Mouse (Mus musculus): ENCODE data around the gene Ugt1a10. TPM values are rescaled to one million over a fixed set of nuclear protein-coding genes. Genes with fewer than 3 reads are reported as not detected.

Ugt1a10 gene
- polyA plus RNA-seq, 1 experiment from 2014 or later, result not detected

DNA sequence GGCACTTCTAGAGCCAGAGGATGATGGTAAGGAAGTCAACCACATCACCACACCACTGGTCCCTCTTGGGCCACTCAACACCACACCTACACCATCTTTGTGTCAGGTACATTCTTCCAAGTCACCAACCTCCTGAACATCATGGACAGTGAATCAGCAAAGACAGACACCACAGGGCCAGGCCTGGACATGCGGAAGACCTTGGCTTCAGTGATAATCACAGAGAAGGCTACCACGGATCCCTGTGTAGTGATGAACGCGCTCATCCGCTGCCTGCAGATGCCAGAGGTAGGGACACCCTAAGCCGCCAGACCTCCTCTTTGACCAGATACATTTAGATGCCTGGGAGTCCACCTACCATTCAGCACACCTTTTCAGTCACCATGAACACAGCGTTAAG, 172.9 kb downstream of the Ugt1a10 start:
- DNase-seq (ENCODE audit: low spot score) (no peak), ATAC-seq (ENCODE audit: low FRiP score) (no peak)
- Histone ChIP-seq H3K9me3 (ENCODE audit: control insufficient read depth, low read length) (peaks cover 79% of the 10 kb centered on the region), H3K27ac (no peak overlapping the region), H3K9ac (no peak overlapping the region), H3K4me2 (replicated peaks) (no peak overlapping the region), H3K27me3 (ENCODE audit: control insufficient read depth, insufficient read depth, low read length) (no peaks in the 10 kb centered on the region), H3K4me3 (replicated peaks; ENCODE audit: low read length) (no peak overlapping the region), H3K4me1 (replicated peaks; ENCODE audit: control insufficient read depth, insufficient read depth, low read length) (no peaks in the 10 kb centered on the region), H3K36me3 (replicated peaks; ENCODE audit: control insufficient read depth, insufficient read depth) (no peaks in the 10 kb centered on the region)
- WGBS, result 69% methylated on average over 7 of the region's 7 CpGs

DNA sequence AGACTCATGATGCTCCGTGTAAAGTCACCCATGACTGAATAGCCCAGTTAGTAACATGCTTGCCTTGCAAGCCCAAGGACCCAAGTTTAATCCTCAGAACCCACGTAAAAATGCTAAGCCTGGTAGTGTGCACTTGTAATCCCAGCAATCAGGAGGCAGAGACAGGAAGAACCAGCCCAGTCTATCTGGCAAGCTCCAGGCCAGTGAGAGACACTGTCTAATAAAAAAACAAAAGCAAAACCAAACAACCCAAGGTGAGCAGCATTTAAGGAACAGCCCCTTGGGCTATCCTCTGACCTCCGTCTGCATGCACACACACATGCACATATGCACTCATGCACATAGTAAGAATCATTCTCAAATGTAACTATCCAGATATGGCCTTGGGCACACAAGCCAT, 174.4 kb downstream of the Ugt1a10 start:
- Histone ChIP-seq H3K9ac (no peak overlapping the region), H3K36me3 (replicated peaks; ENCODE audit: control insufficient read depth, insufficient read depth) (no peaks in the 10 kb centered on the region), H3K4me3 (replicated peaks; ENCODE audit: low read length) (no peak overlapping the region), H3K27me3 (ENCODE audit: control insufficient read depth, insufficient read depth, low read length) (no peaks in the 10 kb centered on the region), H3K27ac (no peak overlapping the region), H3K9me3 (ENCODE audit: control insufficient read depth, low read length) (peaks cover 94% of the 10 kb centered on the region), H3K4me2 (replicated peaks) (no peak overlapping the region), H3K4me1 (replicated peaks; ENCODE audit: control insufficient read depth, insufficient read depth, low read length) (no peaks in the 10 kb centered on the region)
- WGBS, result 83% methylated on average over 3 of the region's 3 CpGs
- DNase-seq (ENCODE audit: low spot score) (no peak), ATAC-seq (ENCODE audit: low FRiP score) (no peak)

DNA sequence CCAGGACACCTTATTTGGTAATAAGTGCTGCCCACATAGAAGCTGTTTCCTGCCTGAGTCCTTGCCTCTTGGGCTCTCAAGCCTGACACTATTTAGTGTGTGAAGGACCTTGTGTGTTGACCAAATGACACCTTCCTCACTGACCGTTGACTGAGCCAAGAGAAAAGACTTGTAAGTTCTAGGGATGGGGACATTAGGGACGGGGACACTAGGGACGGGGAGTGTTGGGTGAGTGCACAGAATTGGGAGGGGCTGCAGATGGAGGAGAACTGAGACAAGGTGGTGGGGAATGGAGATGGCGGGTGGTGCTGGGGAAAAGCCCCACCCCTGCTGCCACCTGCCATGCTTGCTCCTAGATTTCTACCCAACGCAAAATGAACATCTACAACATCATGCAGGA, 174.8 kb downstream of the Ugt1a10 start:
- H3K36me3 ChIP-seq (replicated peaks; ENCODE audit: control insufficient read depth, insufficient read depth), result no peaks in the 10 kb centered on the region
- H3K4me2 ChIP-seq (replicated peaks), result no peak overlapping the region
- 87% methylated on average over 5 of the region's 5 CpGs for WGBS
- DNase-seq (ENCODE audit: low spot score) (no peak), ATAC-seq (ENCODE audit: low FRiP score) (no peak)
- H3K27ac ChIP-seq, result no peak overlapping the region
- no peak overlapping the region for H3K9ac ChIP-seq
- H3K4me1 ChIP-seq (replicated peaks; ENCODE audit: control insufficient read depth, insufficient read depth, low read length), result no peaks in the 10 kb centered on the region
- peaks cover 98% of the 10 kb centered on the region for H3K9me3 ChIP-seq (ENCODE audit: control insufficient read depth, low read length)
- H3K4me3 ChIP-seq (replicated peaks; ENCODE audit: low read length), result no peak overlapping the region
- H3K27me3 ChIP-seq (ENCODE audit: control insufficient read depth, insufficient read depth, low read length), result no peaks in the 10 kb centered on the region

DNA sequence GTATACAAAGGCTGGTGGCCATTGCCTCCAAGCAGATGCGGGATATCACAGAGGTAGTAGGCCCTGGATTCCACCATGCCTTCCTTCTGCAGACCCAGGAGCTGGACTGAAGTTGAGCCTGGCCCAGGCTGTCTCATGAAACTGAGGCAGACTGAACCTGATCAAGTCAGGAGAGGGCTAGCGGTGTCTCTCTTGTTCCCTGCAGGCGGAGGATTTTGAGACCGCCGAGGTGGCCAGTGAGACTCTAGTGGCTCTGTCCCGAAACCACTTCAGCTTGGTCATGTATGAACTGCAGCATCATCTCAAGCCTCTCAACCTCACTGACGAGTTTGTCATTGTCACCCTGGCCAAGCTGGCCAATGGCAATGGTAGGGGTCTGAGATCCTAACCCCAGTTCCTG, 175.2 kb downstream of the Ugt1a10 start:
- H3K4me3 ChIP-seq (replicated peaks; ENCODE audit: low read length), result no peak overlapping the region
- 70% methylated on average over 7 of the region's 7 CpGs for WGBS
- DNase-seq (ENCODE audit: low spot score), result no peak
- no peak overlapping the region for H3K9ac ChIP-seq
- no peaks in the 10 kb centered on the region for H3K4me1 ChIP-seq (replicated peaks; ENCODE audit: control insufficient read depth, insufficient read depth, low read length)
- H3K27ac ChIP-seq, result no peak overlapping the region
- H3K36me3 ChIP-seq (replicated peaks; ENCODE audit: control insufficient read depth, insufficient read depth), result no peaks in the 10 kb centered on the region
- H3K27me3 ChIP-seq (ENCODE audit: control insufficient read depth, insufficient read depth, low read length), result no peaks in the 10 kb centered on the region
- no peak for ATAC-seq (ENCODE audit: low FRiP score)
- peaks cover 100% of the 10 kb centered on the region for H3K9me3 ChIP-seq (ENCODE audit: control insufficient read depth, low read length)
- H3K4me2 ChIP-seq (replicated peaks), result no peak overlapping the region

DNA sequence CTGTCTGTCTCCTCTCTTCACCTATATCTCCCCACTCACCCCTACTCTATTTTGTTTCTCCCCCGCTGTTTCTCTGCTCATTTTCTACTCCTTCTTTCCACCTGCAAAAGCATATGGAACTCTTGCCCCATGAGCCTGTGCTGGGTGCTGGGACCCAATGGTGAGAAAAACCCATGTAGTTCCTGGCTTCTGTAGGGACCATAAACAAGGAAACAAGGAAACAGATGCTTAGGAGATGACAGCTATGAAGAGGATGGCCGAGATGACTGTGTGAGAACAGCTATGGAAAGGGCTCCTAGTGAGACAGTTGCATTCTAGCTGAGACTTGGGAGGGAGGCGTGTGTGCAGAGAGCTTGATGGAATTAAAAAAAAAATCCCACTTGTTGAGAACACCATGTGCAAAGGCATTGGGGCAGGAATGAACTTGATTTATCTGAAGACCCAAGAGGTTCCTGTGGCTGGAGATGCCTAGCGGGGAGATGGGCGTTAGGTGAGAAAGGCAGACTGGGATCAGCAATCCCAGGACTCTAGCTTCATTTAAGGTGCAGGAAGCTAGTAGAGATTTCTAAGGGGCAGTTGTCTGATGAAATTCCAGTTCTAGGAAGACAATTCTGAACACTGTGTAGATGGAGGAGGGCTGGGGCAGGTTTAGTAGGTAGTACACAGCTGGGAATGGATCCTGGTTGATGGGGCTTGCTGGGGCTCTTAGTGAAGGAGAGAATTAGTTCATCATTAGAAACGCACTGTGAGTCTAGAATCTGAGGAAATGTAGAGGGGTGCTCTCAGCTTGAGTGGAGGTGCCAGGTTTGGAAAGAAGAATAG, 176.0 kb downstream of the Ugt1a10 start:
- no peak overlapping the region for H3K27ac ChIP-seq
- DNase-seq (ENCODE audit: low spot score), result no peak
- no peak overlapping the region for H3K9ac ChIP-seq
- 78% methylated on average over 6 of the region's 6 CpGs for WGBS
- no peaks in the 10 kb centered on the region for H3K27me3 ChIP-seq (ENCODE audit: control insufficient read depth, insufficient read depth, low read length)
- ATAC-seq (ENCODE audit: low FRiP score), result no peak
- H3K4me2 ChIP-seq (replicated peaks), result no peak overlapping the region
- no peak overlapping the region for H3K4me3 ChIP-seq (replicated peaks; ENCODE audit: low read length)
- H3K4me1 ChIP-seq (replicated peaks; ENCODE audit: control insufficient read depth, insufficient read depth, low read length), result no peaks in the 10 kb centered on the region
- H3K9me3 ChIP-seq (ENCODE audit: control insufficient read depth, low read length), result peaks cover 100% of the 10 kb centered on the region
- no peaks in the 10 kb centered on the region for H3K36me3 ChIP-seq (replicated peaks; ENCODE audit: control insufficient read depth, insufficient read depth)

DNA sequence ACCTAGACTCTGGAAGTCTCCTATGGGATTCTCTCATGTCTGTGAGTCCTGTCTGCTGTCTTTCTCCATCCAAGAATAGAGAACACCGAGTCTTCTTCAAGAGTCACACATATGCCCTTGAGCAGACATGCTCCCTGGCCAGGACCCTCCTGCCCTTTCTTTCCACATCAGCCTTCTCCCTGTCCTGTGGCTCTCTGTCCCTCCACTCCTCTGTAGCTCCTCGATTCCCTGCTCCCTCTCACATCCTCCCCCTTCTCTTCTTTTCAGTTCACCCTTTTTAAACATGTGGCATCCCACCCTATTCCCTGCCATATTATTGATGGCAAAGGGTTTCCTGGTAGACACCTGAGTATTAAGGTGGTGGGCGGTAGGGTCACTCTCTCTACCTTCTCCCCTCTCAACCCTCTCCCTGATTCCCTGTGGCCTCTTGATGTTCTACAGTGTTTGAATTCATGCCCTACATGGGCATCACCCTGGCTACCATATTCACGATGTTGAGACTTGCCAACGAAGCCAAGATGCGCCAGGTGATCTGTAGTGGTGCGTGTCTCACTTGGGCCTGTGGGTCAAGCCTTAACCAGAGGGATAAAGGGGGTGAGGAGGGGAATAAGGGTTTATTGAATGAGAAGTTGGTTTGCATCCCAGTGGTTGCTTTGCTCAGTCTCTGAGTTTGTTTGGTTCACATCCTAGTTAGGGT, 176.8 kb downstream of the Ugt1a10 start:
- Histone ChIP-seq H3K9me3 (ENCODE audit: control insufficient read depth, low read length) (peaks cover 99% of the 10 kb centered on the region), H3K9ac (no peak overlapping the region), H3K27ac (no peak overlapping the region), H3K27me3 (ENCODE audit: control insufficient read depth, insufficient read depth, low read length) (no peaks in the 10 kb centered on the region), H3K4me1 (replicated peaks; ENCODE audit: control insufficient read depth, insufficient read depth, low read length) (no peaks in the 10 kb centered on the region), H3K4me2 (replicated peaks) (no peak overlapping the region), H3K36me3 (replicated peaks; ENCODE audit: control insufficient read depth, insufficient read depth) (no peaks in the 10 kb centered on the region), H3K4me3 (replicated peaks; ENCODE audit: low read length) (no peak overlapping the region)
- DNase-seq (ENCODE audit: low spot score) (no peak), ATAC-seq (ENCODE audit: low FRiP score) (no peak)
- WGBS, result 69% methylated on average over 7 of the region's 7 CpGs

DNA sequence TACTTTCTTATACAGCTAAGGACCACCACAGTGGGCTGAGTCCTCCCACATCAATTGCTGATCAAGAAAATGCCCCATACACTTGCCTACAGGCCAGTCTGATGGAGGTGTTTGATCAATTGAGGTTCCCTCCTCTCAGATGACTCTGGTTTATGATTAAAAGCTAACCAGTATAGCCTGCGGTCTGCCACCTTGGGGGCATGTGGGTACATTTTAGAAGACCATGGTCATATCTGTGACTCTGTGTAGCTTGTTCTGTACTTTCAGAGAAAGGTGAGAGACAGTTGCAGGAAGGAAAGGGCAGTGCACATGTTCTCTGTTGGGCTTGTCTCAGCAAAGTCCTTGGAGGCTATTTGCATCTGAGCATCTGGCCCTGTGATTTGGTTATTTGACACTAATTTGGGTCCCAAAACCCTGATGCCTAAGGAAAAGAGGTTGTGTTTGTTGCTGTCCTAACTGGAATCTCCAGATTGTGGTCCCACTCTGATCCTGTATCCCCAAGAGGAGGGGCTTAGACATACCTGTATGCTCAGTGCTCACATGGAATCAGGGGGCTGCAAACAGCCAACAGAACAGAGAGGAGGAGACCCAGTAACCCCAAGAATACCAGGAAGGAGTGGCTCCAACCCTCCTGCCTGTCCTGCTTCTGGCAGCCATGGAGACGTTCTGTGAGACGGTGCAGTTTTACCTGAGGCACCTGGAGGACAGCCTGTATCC, 177.6 kb downstream of the Ugt1a10 start:
- no peaks in the 10 kb centered on the region for H3K27me3 ChIP-seq (ENCODE audit: control insufficient read depth, insufficient read depth, low read length)
- no peak overlapping the region for H3K27ac ChIP-seq
- H3K9me3 ChIP-seq (ENCODE audit: control insufficient read depth, low read length), result peaks cover 99% of the 10 kb centered on the region
- no peak overlapping the region for H3K4me2 ChIP-seq (replicated peaks)
- ATAC-seq (ENCODE audit: low FRiP score), result no peak
- H3K4me1 ChIP-seq (replicated peaks; ENCODE audit: control insufficient read depth, insufficient read depth, low read length), result no peaks in the 10 kb centered on the region
- no peak overlapping the region for H3K4me3 ChIP-seq (replicated peaks; ENCODE audit: low read length)
- no peak overlapping the region for H3K9ac ChIP-seq
- no peak for DNase-seq (ENCODE audit: low spot score)
- WGBS, result 54% methylated on average over 3 of the region's 3 CpGs
- H3K36me3 ChIP-seq (replicated peaks; ENCODE audit: control insufficient read depth, insufficient read depth), result no peaks in the 10 kb centered on the region

DNA sequence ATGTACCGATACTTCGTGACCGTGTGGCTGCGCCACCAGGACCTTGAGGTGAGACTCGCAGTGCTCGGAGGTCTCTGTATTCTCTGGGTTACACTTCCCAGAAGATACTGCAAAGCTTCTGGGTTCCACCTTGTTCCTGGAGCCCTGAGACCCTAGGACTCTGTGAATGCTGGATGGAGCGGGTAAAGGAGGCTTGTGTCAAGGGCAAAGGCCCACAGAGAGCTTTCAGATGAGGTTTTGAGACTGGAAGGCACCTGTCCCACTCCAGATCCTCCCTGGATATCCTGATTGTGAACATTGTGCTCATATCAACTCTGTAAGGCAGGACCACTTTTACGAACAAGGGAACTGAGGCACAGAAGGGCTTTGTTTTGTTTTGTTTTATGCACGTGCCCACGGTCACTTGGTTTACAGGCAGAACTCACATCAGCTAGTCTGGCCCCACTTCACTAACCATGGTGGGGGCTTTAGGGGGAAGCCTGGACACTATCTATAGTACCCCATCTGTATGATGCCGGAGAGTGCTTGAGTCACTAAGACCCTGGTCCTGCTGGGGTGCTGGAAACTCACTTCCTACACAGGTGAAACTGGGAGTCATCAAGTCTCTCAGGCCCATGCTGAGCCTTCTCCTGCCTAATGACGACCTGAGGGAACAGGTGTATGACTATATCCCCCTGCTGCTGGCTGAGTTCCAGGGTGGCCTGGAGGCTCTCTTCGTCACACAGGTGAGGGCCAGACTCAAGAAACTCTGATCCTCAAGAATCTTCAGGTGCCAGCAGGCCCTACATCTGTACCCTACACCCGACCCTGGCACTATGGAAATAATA, 178.4 kb downstream of the Ugt1a10 start:
- Histone ChIP-seq H3K4me3 (replicated peaks; ENCODE audit: low read length) (no peak overlapping the region), H3K4me2 (replicated peaks) (no peak overlapping the region), H3K9me3 (ENCODE audit: control insufficient read depth, low read length) (peaks cover 99% of the 10 kb centered on the region), H3K27me3 (ENCODE audit: control insufficient read depth, insufficient read depth, low read length) (no peaks in the 10 kb centered on the region), H3K4me1 (replicated peaks; ENCODE audit: control insufficient read depth, insufficient read depth, low read length) (no peaks in the 10 kb centered on the region), H3K9ac (no peak overlapping the region), H3K36me3 (replicated peaks; ENCODE audit: control insufficient read depth, insufficient read depth) (no peaks in the 10 kb centered on the region), H3K27ac (no peak overlapping the region)
- ATAC-seq (ENCODE audit: low FRiP score), result no peak
- DNase-seq (ENCODE audit: low spot score), result no peak
- WGBS, result 68% methylated on average over 14 of the region's 14 CpGs

DNA sequence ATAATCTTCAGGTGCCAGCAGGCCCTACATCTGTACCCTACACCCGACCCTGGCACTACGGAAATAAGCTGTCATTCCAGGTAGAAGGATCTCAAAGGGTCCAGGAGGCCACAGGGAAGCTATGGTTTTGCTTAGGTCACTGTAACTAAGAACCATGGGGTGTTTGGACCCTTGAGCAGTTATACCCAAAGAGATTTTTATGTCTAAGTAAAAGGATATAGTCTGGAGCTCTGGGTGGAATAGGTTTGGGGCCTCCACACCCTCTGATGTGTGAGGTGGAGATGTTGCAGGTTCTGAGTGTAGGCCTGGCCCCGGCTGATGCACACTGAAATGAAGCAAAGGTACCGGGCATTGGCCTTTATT, 179.0 kb downstream of the Ugt1a10 start:
- 71% methylated on average over 4 of the region's 4 CpGs for WGBS

More for the DNA sequence above, 179.0 kb downstream of the Ugt1a10 start:
- Histone ChIP-seq H3K9me3 (ENCODE audit: control insufficient read depth, low read length) (peaks cover 99% of the 10 kb centered on the region), H3K36me3 (replicated peaks; ENCODE audit: control insufficient read depth, insufficient read depth) (no peaks in the 10 kb centered on the region), H3K4me2 (replicated peaks) (no peak overlapping the region), H3K4me1 (replicated peaks; ENCODE audit: control insufficient read depth, insufficient read depth, low read length) (no peaks in the 10 kb centered on the region), H3K27me3 (ENCODE audit: control insufficient read depth, insufficient read depth, low read length) (no peaks in the 10 kb centered on the region), H3K27ac (no peak overlapping the region), H3K4me3 (replicated peaks; ENCODE audit: low read length) (no peak overlapping the region), H3K9ac (no peak overlapping the region)
- no peak for ATAC-seq (ENCODE audit: low FRiP score)
- DNase-seq (ENCODE audit: low spot score), result no peak

Measured in hindbrain, embryonic 14.5 days (tissue).